Mouse (Mus musculus) cerebellum, adult 2 months (tissue): ENCODE data around the gene Wars. TPM values are rescaled to one million over a fixed set of nuclear protein-coding genes. Genes with fewer than 3 reads are reported as not detected.
A peak's percentile ranks its signal among the peaks of the same experiment; 100 is the strongest.

Experiments
- DNase-seq, 2 experiments: peaks; one replicate each; pipeline ENCODE4 v3.0.0; 2021
- H3K27ac ChIP-seq: fragments of 200-500 bp; 2 replicates; pipeline ENCODE4 v1.5.1; 2012; ENCODE audit warnings: low read length, control low read depth, inconsistent platforms; ENCODE audit not compliant: insufficient read depth
- H3K27me3 ChIP-seq: fragments of 200-500 bp; 2 replicates; pipeline ENCODE4 v1.6.1; 2012; ENCODE audit warnings: inconsistent platforms, mild to moderate bottlenecking, low read length, moderate library complexity; ENCODE audit not compliant: control insufficient read depth, insufficient read depth
- H3K4me1 ChIP-seq: fragments of 200-500 bp; 2 replicates; pipeline ENCODE4 v1.6.1; 2011; ENCODE audit warnings: low read length; ENCODE audit not compliant: control insufficient read depth, insufficient read depth
- H3K4me3 ChIP-seq: fragments of 200-500 bp; replicated peaks from 2 replicates; pipeline ENCODE3; 2011; ENCODE audit warnings: mild to moderate bottlenecking, low read depth, low read length, control low read depth; ENCODE audit not compliant: insufficient read depth
- CTCF ChIP-seq: fragments of 200-500 bp; IDR thresholded peaks from 2 replicates; pipeline ENCODE4 v1.5.1; 2011; ENCODE audit warnings: low read depth, mild to moderate bottlenecking, control low read depth, low read length, moderate library complexity, borderline replicate concordance; ENCODE audit not compliant: insufficient read depth
- POLR2A ChIP-seq: fragments of 200-500 bp; IDR thresholded peaks from 2 replicates; pipeline ENCODE4 v1.6.1; 2011; ENCODE audit warnings: low read length, control low read depth, borderline replicate concordance; ENCODE audit not compliant: insufficient read depth
- WGBS: fragments of 180-500 bp; shearing (Covaris S2); methylation state at CpG from one replicate; pipeline ENCODE4 v1.1.7; 2018; 5-methylcytosine and 5-hydroxymethylcytosine counted together
- polyA plus RNA-seq: library from polyadenylated mRNA; depleted of rRNA; stranded (reverse); fragments of >200 nt; gene quantifications from 2 replicates; pipeline ENCODE4 v1.2.3, GENCODE M21; 2012; rRNA removed

Wars gene
- 120 and 128 TPM in 2 replicates for polyA plus RNA-seq

DNA sequence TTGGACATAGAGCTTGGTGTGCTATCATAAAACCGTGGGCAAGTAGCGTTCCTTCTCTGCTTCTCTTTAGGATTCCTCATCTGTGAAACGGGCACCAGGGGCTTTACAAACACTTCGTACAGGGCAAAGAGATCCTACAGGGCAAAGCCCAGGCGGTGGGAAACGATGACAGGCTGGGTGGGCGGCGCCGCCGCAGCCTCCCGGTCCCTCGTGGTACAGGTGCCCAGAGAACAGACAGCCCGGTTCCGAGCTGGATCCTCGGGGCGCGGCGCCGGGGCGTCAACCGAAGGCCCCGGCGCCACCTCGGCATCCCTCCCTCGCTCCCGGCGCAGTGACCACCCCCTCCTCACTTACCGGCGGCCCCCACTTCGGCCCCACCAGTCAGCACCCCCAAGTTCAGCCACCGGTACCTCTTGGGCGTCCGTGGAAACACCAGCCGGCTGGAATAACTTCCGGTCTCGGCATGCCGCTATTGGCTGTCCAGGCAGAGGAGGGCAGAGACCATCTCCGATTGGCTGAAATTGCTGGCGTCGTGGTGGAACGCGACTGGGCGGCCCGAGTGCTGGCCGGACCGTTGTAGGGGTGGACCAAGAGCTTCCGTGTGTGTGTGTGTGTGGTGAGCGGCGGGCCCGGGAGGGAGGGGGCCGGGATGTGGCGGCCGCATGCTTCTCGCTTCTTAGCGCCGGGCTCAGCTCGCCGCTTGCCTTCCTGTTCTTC, at the start of gene Wars:
Gene Wars, minus strand, starts transcription at position 460 of the 717 bp plus-strand sequence.
- TF ChIP-seq POLR2A (peak; percentile 85), CTCF (no peak)
- under 1% methylated on average over 58 of the region's 58 CpGs for WGBS
- peak; percentile 97 for DNase-seq
- Histone ChIP-seq H3K27ac (no peak within 1 kb of the TSS; the same call in 1 of the 2 replicates), H3K27me3 (no peaks in the 10 kb centered on the region), H3K4me3 (peak within 1 kb of the TSS; percentile 71), H3K4me1 (peaks cover 4% of the 10 kb centered on the region)

DNA sequence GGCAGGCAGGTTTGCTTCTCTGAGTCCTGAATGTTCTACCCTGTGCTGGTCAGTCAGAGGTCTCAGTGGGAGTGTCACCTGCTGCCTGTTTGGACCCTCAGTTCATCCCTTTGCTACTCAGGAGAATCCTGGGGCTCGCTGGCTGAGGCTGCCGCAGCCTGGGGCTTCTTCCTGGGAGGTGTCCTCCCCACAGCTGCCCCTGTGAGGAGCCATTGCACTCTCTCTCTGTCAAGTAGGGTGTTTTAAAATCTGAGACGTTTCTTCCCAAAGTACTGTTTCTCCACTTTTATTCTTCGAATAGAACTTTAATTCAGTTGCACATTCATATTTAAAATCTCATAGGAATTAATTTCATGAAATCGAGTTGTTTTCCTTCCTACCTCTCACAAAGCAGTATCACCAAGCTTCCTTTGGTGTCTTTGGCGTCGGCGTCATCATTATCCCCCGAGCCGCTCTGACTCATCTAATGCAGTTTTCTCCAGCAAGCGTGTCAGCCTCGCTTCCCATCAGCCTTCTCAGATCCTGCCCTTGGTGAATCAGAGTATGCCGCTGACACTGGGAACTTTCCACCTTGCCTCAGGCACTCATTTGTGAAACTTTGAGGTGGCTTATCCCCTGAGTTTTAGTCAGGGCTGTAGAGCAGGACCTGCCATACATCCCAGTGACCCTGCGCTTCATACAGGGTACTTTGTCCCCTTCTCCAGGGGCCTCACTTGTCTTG, 48.4 kb upstream of the Wars start:
- Histone ChIP-seq H3K27ac (no peak overlapping the region), H3K4me3 (no peak overlapping the region), H3K27me3 (no peaks in the 10 kb centered on the region), H3K4me1 (no peaks in the 10 kb centered on the region)
- DNase-seq: no peak
- TF ChIP-seq POLR2A (no peak), CTCF (no peak)
- 96% methylated on average over 14 of the region's 14 CpGs for WGBS

DNA sequence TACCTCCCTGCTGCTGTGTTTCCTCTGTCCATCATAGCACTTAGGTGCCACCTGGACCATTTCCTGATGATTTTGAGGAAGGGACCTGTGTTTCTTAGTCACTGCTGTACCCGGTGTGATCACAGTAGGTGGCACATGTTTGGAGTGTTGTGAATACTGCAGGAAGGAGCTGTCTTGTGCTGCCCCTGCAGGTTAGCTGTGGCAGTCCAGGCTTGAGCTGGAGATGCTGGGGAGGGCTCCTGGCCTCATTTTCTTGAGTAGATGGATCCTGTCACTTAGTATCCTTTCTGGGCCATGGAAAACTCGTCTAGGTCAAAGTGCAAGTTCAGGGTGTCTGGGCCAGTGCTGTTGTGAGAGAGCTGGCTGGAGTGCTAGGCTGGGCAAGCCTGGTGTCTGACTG, 47.3 kb upstream of the Wars start:
- 54% methylated on average over 2 of the region's 2 CpGs for WGBS

DNA sequence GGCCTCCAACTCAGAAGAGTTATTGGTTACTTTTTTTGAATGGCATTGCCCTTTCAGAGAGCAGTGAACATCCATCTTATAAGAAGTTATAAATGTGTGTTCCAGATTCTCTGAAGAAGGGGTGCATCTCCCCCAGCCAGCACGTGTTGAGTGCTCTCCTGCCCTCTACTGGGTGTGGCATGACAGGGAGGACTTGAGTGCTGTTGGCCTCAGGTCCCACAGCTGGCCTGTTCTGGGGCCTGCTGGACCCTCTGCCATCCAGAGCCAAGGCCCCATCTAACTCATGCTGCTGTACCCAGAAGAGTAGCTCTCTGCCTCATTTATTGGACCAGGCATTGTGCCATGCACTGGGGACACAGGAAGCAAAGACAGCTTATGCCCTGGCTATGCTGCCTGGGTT, 46.3 kb upstream of the Wars start:
- Histone ChIP-seq H3K4me1 (no peaks in the 10 kb centered on the region), H3K27me3 (no peaks in the 10 kb centered on the region), H3K4me3 (no peak overlapping the region), H3K27ac (no peak overlapping the region)
- no peak for DNase-seq
- WGBS: 86% methylated on average over 1 of the region's 1 CpGs
- TF ChIP-seq CTCF (no peak), POLR2A (no peak)

More for the DNA sequence above, 47.3 kb upstream of the Wars start:
- no peak for DNase-seq
- TF ChIP-seq POLR2A (no peak), CTCF (no peak)
- H3K27me3 ChIP-seq: no peaks in the 10 kb centered on the region
- H3K27ac ChIP-seq: no peak overlapping the region
- H3K4me1 ChIP-seq: no peaks in the 10 kb centered on the region
- H3K4me3 ChIP-seq: no peak overlapping the region

DNA sequence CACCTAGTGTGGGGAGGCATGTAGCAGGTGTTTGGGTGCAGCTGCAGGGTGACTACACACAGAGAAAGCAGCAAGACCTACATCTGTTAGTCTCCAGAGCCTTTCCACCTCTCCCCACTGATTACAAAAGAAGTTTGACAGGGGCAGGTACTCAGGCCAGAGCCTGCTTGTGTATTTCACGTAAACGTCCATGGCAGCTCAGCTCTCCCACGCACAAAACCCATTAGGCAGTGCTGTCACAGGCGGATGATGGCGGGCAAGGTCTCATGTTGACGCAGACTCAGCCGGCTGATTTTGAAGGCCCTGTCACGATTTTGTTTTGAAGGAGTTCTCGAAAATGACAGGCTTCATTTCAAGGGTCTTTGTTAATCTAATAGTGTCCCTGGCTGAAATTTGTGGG, 45.3 kb upstream of the Wars start:
- no peak for DNase-seq
- H3K27ac ChIP-seq: no peak overlapping the region
- no peak for TF ChIP-seq CTCF
- no peak for TF ChIP-seq POLR2A
- H3K27me3 ChIP-seq: no peaks in the 10 kb centered on the region
- WGBS: 94% methylated on average over 9 of the region's 9 CpGs
- H3K4me1 ChIP-seq: no peaks in the 10 kb centered on the region
- H3K4me3 ChIP-seq: no peak overlapping the region

DNA sequence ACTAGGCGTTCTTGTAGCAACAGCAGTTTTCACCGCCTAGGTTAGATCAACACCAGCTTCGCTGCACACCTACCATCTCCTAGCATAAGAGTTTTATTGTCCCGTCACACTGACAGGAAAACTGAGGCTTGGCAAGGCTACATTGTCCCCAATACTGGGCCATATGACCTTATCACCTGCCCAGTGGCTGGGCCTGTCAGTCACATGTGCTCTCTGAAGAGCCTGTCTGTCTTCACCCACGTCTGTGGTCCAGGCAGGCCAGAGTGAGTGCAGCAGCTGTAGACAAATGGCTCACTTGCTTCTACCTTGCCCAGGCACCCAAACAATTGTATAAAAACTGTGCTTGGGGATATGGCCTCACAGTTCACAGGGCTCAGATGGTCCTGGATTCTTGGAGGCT, 44.9 kb upstream of the Wars start:
- H3K27ac ChIP-seq: no peak overlapping the region
- no peak for DNase-seq
- no peaks in the 10 kb centered on the region for H3K4me1 ChIP-seq
- WGBS: 96% methylated on average over 5 of the region's 5 CpGs
- H3K4me3 ChIP-seq: no peak overlapping the region
- no peaks in the 10 kb centered on the region for H3K27me3 ChIP-seq
- TF ChIP-seq POLR2A (no peak), CTCF (no peak)

DNA sequence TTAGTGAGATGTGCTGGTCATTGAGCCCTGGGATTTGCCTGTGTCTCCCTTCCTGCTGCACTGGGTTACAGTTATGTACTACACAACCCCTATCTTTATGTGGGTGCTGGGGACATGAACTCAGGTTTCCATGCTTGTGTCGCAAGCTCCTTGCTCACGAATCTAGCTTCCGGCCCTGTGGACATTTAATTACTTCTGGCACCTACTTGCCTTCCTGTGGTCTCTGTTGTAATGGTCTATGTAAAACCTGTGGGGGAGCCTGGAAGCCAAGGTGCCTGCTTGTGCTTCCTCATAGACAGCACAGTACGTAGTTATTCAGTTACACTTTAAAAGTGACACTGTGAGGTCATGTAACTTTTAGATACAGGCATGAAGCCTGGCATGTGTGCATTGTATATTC, 43.5 kb upstream of the Wars start:
- Histone ChIP-seq H3K27ac (no peak overlapping the region), H3K27me3 (no peaks in the 10 kb centered on the region), H3K4me3 (no peak overlapping the region), H3K4me1 (no peaks in the 10 kb centered on the region)
- 91% methylated on average over 4 of the region's 4 CpGs for WGBS
- TF ChIP-seq POLR2A: no peak
- no peak for TF ChIP-seq CTCF
- DNase-seq: no peak

DNA sequence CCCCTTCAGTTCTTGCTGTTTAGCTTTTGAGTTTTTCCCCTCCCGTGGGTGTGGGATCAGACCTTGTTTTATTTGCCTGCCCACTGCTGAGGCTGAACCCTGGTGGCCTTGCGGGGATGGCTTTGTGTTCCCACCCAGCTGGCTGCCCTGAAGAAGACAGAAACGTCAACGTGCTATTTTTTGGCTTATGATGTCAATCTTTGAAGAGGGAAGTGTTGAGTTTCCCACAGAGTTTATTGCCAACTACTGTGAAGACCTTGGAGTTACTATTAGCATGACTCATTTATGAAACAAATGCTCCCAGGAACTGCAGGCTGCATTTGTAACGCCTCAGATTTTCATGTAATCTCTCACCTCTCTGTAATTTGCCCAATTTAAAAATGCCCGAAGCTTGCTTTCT, 42.9 kb upstream of the Wars start:
- H3K27ac ChIP-seq: no peak overlapping the region
- DNase-seq: no peak
- H3K27me3 ChIP-seq: no peaks in the 10 kb centered on the region; the same call in 1 of the 2 replicates
- no peak overlapping the region for H3K4me3 ChIP-seq
- H3K4me1 ChIP-seq: no peaks in the 10 kb centered on the region
- no peak for TF ChIP-seq CTCF
- no peak for TF ChIP-seq POLR2A
- 47% methylated on average over 6 of the region's 6 CpGs for WGBS
